Mouse (Mus musculus) embryonic fibroblast, embryonic 13.5 days (primary cell): ENCODE data around the gene Gm13289.
"Not testable (repeated sequence)": the region's sequence is repeated elsewhere in the genome, so short reads cannot be mapped to it uniquely, and the experiment has no call there.

Source experiments
- CTCF ChIP-seq: IDR thresholded peaks from 2 replicates; pipeline ENCODE4 v1.5.1; 2011; ENCODE audit warnings: mild to moderate bottlenecking, control low read depth, low read length, moderate library complexity, borderline replicate concordance; ENCODE audit not compliant: insufficient read depth
- POLR2A ChIP-seq: IDR thresholded peaks from 2 replicates; pipeline ENCODE4 v1.6.1; 2011; ENCODE audit warnings: low read depth, mild to moderate bottlenecking, control low read depth, low read length, moderate library complexity

DNA sequence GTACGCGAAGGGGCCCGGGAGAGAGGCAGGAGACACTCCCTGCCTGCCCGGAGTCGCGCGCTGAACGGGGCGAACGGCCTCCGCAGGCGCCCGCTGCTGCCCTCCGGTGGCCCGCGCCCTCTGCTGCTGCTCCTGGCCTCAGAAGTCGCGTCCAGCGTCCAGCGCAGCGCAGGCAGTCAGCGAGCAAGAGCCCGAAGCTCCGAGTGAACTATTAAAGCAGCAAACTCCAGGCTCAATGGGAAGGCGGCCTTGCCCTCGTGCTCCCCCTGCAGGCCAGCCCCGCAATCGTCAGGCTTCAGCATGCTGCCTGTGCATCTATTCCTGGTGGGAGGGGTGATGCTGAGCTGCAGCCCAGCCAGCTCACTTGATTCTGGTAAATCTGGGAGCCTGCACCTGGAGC, 14.5 kb downstream of the Gm13289 start, which contains the start of gene Gm13278:
- TF ChIP-seq CTCF, POLR2A: not testable (repeated sequence)
